In genomic region chr11:78079961-78080921, GRCm38 (mm10) we compare ENCODE assay signal across 8 mouse cellular contexts. TPM values are rescaled to one million over a fixed set of nuclear protein-coding genes. Genes with fewer than 3 reads are reported as not detected.
A peak's percentile ranks its signal among the peaks of the same experiment; 100 is the strongest.
DNase-seq lines count a peak whose midpoint lies in the region; ATAC-seq and TF ChIP-seq lines count a peak whose summit lies in the region.

Gene Eral1, minus strand, starts transcription at chr11:78080383.

- TF ChIP-seq CTCF in E14TG2a.4 (conservative IDR thresholded peaks at IDR 0.05; ENCODE audit: low read length) = no peak
- peak; percentile 17; the same call in 1 of the 2 replicates for TF ChIP-seq CTCF in liver, postnatal 0 days (IDR thresholded peaks at IDR 0.05; ENCODE audit: low read depth)

- peak within 1 kb of the TSS; percentile 65 for H3K4me2 ChIP-seq in forebrain, embryonic 13.5 days
- peak within 1 kb of the TSS; percentile 82 for H3K4me2 ChIP-seq in liver, postnatal 0 days (ENCODE audit: low read depth, low read length)
- H3K4me2 ChIP-seq in neural tube, embryonic 15.5 days = peak within 1 kb of the TSS; percentile 66

- WGBS in forebrain, embryonic 13.5 days = 1% methylated on average over 42 of the region's 42 CpGs
- under 1% methylated on average over 42 of the region's 42 CpGs for WGBS in large intestine, adult 2 months
- 1% methylated on average over 42 of the region's 42 CpGs for WGBS in liver, postnatal 0 days (ENCODE audit: insufficient replicate concordance)
- WGBS in neural tube, embryonic 15.5 days = 2% methylated on average over 42 of the region's 42 CpGs

- peak within 1 kb of the TSS; percentile 54; the same call in 1 of the 2 replicates for H3K27ac ChIP-seq in forebrain, embryonic 13.5 days
- peak within 1 kb of the TSS; percentile 63 for H3K27ac ChIP-seq in liver, postnatal 0 days (ENCODE audit: low read depth)
- H3K27ac ChIP-seq in neural tube, embryonic 15.5 days (replicated peaks) = peak within 1 kb of the TSS; percentile 85

- peaks cover 30% of the 10 kb centered on the region for H3K36me3 ChIP-seq in E14TG2a.4 (ENCODE audit: insufficient read depth, low read length)
- H3K36me3 ChIP-seq in forebrain, embryonic 13.5 days (ENCODE audit: poor library complexity, severe bottlenecking) = peaks cover 23% of the 10 kb centered on the region
- peaks cover 17% of the 10 kb centered on the region for H3K36me3 ChIP-seq in liver, postnatal 0 days (replicated peaks; ENCODE audit: insufficient read depth, low read length)
- H3K36me3 ChIP-seq in neural tube, embryonic 15.5 days = peaks cover 16% of the 10 kb centered on the region

- peak; percentile 84 to 90 for DNase-seq in heart, postnatal 10 days
- DNase-seq in large intestine, adult 2 months (ENCODE audit: low read depth, low spot score) = peak; percentile 72
- peak; percentile 86 for DNase-seq in liver, postnatal 0 days
- peak; percentile 88 for DNase-seq in testis, postnatal 14 days (ENCODE audit: low spot score)

- peak; percentile 90; the same call in 1 of the 2 replicates for ATAC-seq in cerebellum, adult (ENCODE audit: insufficient number of reproducible peaks, low FRiP score, low TSS enrichment)
- peak; percentile 96 for ATAC-seq in forebrain, embryonic 13.5 days
- peak; percentile 96 for ATAC-seq in liver, postnatal 0 days
- ATAC-seq in neural tube, embryonic 15.5 days (ENCODE audit: low FRiP score) = peak; percentile 98

- no peaks in the 10 kb centered on the region for H3K9me3 ChIP-seq in E14TG2a.4 (ENCODE audit: low read length)
- H3K9me3 ChIP-seq in forebrain, embryonic 13.5 days (replicated peaks) = no peaks in the 10 kb centered on the region
- no peaks in the 10 kb centered on the region for H3K9me3 ChIP-seq in liver, postnatal 0 days (ENCODE audit: low read length)
- H3K9me3 ChIP-seq in neural tube, embryonic 15.5 days (replicated peaks) = no peaks in the 10 kb centered on the region

- peaks cover 25% of the 10 kb centered on the region for H3K4me1 ChIP-seq in E14TG2a.4 (replicated peaks; ENCODE audit: low read depth, low read length)
- peaks cover 14% of the 10 kb centered on the region for H3K4me1 ChIP-seq in forebrain, embryonic 13.5 days
- peaks cover 18% of the 10 kb centered on the region for H3K4me1 ChIP-seq in liver, postnatal 0 days (ENCODE audit: insufficient read depth)
- peaks cover 15% of the 10 kb centered on the region for H3K4me1 ChIP-seq in neural tube, embryonic 15.5 days

- no peaks in the 10 kb centered on the region for H3K27me3 ChIP-seq in E14TG2a.4 (ENCODE audit: insufficient read depth, low read length)
- H3K27me3 ChIP-seq in forebrain, embryonic 13.5 days = 0 out of 2 replicates have a peak, but pooled peaks cover 17% of the 10 kb centered on the region
- H3K27me3 ChIP-seq in liver, postnatal 0 days (ENCODE audit: insufficient read depth, low read length) = no peaks in the 10 kb centered on the region
- peaks cover 8% of the 10 kb centered on the region; the same call in 1 of the 2 replicates for H3K27me3 ChIP-seq in neural tube, embryonic 15.5 days (replicated peaks)

- TF ChIP-seq EP300 in liver, postnatal 0 days (IDR thresholded peaks at IDR 0.05; ENCODE audit: low read depth) = 0 out of 2 replicates have a peak, but pooled peaks have one; percentile 25

- H3K4me3 ChIP-seq in E14TG2a.4 (replicated peaks; ENCODE audit: low read length) = peak within 1 kb of the TSS; percentile 94
- H3K4me3 ChIP-seq in forebrain, embryonic 13.5 days = peak within 1 kb of the TSS; percentile 75
- peak within 1 kb of the TSS; percentile 83 for H3K4me3 ChIP-seq in liver, postnatal 0 days (ENCODE audit: low read depth, low read length)
- H3K4me3 ChIP-seq in neural tube, embryonic 15.5 days (replicated peaks) = peak within 1 kb of the TSS; percentile 82

- peak within 1 kb of the TSS; percentile 79 for H3K9ac ChIP-seq in forebrain, embryonic 13.5 days
- peak within 1 kb of the TSS; percentile 86 for H3K9ac ChIP-seq in liver, postnatal 0 days (replicated peaks)
- peak within 1 kb of the TSS; percentile 78 for H3K9ac ChIP-seq in neural tube, embryonic 15.5 days (replicated peaks)

- intact Hi-C loops in heart, postnatal 10 days (cut with DNase I) = no loop called here

RNA-seq across cellular contexts. Expression of gene Eral1, which starts in this region (rescaled TPM):
- 33.0 and 36.6 TPM in 2 replicates for polyA plus RNA-seq in forebrain, embryonic 13.5 days (2015; fragmentation: Nextera tagmentation; extraction: Ambion mirVana)
- 10 to 100 TPM; 22.8 to 23.6 TPM for total RNA-seq in heart, postnatal 10 days (2021)
- polyA plus RNA-seq in large intestine, adult 2 months (2012; rRNA removed) = 26.1 and 27.3 TPM in 2 replicates
- 9.3 and 10.6 TPM in 2 replicates for polyA plus RNA-seq in liver, postnatal 0 days (2015; fragmentation: Nextera tagmentation; extraction: Ambion mirVana)
- polyA plus RNA-seq in neural tube, embryonic 15.5 days (2015; fragmentation: Nextera tagmentation; extraction: Ambion mirVana) = 30.1 and 30.9 TPM in 2 replicates

Comparison
In these comparisons a context has a peak if more than half of its experiments do, and no peak if none do; other contexts are left out.
1. Peak in every context shown above with its lines: DNase-seq, ATAC-seq, H3K4me3 ChIP-seq and H3K27ac ChIP-seq.